Mouse (Mus musculus) retina, postnatal 7 days (tissue): ENCODE results near the gene Ankrd33b.

Experiments
- DNase-seq: peaks from one replicate; pipeline ENCODE4 v3.0.0-alpha.2; 2012; ENCODE audit warnings: low read depth, low spot score

The Ankrd33b gene

DNA sequence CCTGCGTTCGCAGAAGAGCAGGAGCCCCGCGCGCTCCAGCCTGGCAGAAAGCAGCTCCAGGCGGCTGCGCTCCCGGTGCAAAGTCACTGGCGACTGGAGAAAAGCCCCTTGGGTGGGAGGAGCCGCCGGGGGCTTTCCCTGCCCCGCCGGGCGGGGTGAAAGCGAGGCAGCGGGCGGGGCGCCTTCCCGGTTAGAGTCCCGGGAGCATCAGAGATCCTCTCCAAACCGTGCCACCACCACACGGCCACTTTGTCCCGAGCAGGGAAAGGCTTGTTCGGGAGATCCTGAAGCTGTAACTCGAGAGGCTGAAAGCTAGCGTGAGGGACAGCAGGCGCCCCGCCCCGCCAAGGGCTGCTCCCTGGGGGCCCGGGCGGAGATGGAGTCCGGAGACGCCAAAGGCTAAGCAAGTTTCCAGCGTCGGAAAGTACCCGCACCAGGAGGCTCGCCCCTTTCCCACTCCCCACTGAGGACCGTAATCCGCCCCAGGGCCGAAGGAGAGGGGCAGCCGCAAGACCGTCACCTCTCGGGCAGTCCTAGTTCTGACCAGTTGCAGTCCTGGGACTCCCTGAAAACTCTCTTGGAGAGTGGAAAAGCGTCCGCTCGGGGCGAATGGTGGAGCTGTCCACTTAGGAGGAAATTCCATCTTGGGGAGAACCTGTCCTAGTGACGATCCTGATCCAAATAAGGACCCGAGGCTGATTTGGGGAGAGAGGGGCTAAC lies at the start of gene Ankrd33b:
TSS of gene Ankrd33b (minus strand) at position 246 of the 720 bp plus-strand sequence.
- peak; percentile 79 for DNase-seq

- DNase-seq, result no peak
These were observed 47.7 kb upstream of the Ankrd33b start for GRCm38 (mm10) chr15:31415181-31415580.

- no peak for DNase-seq
These were observed 46.8 kb upstream of the Ankrd33b start for GRCm38 (mm10) chr15:31414179-31414898.

- DNase-seq, result no peak
These were observed 46.1 kb upstream of the Ankrd33b start for GRCm38 (mm10) chr15:31413662-31414061.

- no peak for DNase-seq
These were observed 45.4 kb upstream of the Ankrd33b start for GRCm38 (mm10) chr15:31412933-31413332.

- DNase-seq, result no peak
These were observed 44.9 kb upstream of the Ankrd33b start for GRCm38 (mm10) chr15:31412436-31412835.

DNA sequence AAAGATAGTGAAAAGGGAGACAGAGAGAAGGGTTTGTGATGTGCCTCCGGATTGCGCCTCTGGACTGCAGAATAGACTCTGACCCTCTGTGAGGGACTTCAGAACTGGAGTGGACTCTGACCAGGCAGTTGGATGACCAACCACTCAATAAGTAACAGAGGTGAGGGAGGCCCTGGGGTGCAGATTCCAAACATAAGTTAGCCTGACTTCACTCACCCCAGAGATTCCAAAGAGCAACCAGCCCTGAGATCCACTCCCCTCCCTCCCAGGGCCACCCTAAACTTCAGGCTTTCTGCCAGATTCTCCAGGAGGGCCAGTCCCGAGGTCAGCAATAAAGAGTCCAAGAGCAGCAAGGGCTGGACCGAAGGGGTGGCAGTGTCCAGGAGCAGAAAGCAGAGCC lies 40.0 kb upstream of the Ankrd33b start:
- DNase-seq, result no peak

GRCm38 (mm10) chr15:31406881-31407280 lies 39.4 kb upstream of the Ankrd33b start:
- DNase-seq, result no peak

DNA sequence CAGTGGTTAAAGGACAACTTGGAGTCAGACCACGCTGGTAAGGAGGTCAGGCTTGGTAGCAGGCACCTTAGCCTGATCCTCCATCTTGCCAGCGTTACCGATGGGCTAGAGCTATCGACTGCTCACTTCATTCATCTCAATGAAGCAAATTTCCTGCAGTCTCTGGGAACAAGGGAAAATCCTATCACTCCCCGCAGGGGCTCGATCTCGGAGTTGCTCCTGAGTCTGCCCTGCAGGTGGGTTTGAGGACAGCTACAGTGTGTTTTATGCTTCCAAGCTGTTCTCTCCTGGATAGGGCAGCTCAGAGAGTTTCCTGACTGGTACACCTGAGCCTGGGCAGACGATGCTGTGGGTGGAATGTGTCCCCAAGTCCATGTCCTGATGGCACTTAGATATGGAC lies 36.8 kb upstream of the Ankrd33b start:
- no peak for DNase-seq

- DNase-seq, result peak; percentile 66
These were observed 34.8 kb upstream of the Ankrd33b start for GRCm38 (mm10) chr15:31402200-31402892.

- DNase-seq, result no peak
These were observed 33.4 kb upstream of the Ankrd33b start for GRCm38 (mm10) chr15:31400974-31401373.

- DNase-seq, result no peak
These were observed 31.2 kb upstream of the Ankrd33b start for GRCm38 (mm10) chr15:31398769-31399168.

- DNase-seq, result no peak
These were observed 29.9 kb upstream of the Ankrd33b start for GRCm38 (mm10) chr15:31397379-31397778.

DNA sequence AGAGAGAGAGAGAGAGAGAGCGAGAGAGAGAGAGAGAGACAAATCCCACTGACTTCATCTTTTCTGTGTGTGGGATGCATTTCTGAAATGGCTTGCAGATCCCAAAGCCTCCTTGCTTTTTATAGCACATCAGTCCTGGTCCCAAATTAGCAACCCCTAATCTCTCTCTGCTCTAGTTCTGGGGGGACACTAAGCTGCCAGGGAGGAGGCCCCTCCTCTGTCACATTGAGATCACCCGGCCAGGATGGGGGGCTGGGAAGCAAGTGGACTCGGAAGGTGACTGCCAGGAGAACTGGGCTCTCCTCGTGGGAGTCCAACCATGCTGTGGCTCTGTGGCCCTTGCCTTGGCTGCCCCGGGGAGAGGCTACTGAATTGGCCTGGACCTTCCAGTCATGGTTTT lies 29.2 kb upstream of the Ankrd33b start:
- DNase-seq, result peak; percentile 62

- DNase-seq, result no peak
These were observed 28.5 kb upstream of the Ankrd33b start for GRCm38 (mm10) chr15:31395986-31396385.

DNA sequence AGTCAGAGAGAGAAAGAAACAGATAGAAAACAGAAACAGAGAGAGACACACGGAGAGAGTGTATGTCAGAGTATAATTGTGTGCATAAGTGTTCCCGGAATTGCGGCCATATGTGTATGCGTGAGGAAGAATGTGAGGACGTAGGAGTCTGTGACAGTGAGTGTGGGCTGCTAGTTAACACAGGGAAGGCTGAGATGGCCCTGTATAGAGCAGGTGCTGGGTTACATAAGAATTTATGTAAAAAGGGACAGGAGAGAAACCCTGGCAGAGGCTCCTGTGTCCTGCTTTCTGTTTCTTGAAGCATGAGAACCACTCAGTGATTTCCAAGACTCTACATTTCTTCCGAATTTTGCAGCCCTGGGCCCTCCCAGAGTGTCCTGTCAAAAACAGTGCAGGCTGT lies 25.9 kb upstream of the Ankrd33b start:
- no peak for DNase-seq

DNA sequence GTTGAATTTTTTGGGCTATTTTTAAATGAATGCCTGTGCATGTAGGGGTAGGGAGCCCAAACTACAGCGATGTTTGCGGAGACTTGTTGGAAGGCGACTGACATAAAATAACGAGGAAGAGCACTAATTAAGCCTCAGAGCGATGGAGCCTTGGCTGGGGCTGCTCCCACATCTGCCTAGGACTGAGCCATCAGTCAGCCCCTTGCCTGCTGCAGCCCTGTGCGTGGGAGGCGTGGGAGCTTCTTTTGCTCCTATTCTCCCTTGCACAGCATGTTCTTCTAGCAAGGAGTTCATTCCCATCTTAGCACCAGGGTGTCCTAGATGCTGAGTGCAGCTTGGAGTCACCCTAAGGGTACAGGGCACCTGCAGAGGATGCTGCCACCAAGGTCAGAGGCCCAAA lies 25.2 kb upstream of the Ankrd33b start:
- DNase-seq, result no peak

GRCm38 (mm10) chr15:31392135-31392534 lies 24.6 kb upstream of the Ankrd33b start:
- DNase-seq, result no peak

GRCm38 (mm10) chr15:31381936-31382468 lies 14.5 kb upstream of the Ankrd33b start:
- DNase-seq, result no peak

DNA sequence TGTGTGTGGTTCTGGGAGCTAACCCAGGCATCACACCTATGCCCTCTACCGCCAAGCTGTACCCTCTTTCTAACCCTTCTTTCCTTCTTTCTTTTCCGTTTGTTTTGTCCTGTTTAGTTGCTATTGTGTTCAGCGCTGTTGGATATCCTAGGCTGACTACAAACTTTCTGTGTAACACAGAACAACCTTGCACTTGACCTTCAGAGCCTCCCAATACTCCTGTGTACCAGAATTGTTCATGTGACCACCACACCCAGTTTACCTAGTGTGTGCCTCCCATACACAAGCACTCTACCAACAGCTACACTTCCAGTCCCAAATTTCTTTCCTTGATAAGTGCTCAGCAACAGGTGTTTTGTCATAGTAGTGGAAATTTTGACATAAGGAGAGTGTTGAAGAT lies 11.9 kb upstream of the Ankrd33b start:
- DNase-seq, result no peak

DNA sequence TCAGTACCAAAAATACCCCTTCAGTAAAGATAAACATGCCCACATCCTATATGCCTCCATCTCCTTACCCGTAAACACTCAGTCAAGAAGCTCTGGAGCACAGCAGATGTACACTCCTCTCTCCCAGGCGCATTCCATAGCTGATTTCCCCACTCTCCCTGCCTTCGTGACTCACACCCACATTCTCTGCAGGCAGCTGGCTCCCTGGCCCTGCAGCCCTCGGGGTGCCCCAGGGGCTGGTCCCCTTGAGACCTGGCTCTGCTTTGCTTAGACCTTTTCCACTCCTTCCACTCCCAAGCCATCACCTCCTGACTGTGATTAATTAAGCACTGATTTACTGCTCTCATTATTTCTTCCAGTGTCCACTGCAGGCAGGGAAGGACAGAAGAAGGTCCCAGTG lies 7.7 kb upstream of the Ankrd33b start:
- no peak for DNase-seq

DNA sequence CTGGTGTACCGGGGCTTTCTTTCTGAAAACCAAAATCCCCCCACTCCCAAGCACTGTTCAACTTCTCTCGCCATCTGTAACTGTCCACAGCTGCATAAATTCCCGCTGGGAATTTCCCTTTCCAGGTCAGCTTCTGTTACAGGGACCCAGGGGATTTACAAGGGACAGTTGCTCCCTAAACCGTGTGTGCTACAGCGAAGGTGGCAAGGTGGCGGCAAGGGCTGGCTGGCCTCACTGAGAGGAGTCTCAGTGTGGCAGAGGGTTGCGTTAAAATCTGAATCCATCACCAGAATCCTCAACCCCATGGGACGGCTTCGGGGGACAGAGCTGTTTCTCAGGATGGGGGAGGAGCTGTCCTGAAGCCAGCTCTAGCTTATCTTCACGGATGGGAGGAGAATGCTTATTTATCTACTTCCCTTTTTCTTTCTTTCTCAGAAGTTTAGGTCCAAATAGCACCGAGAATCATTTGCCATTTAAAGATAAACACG lies 1.6 kb upstream of the Ankrd33b start:
- no peak for DNase-seq
